Mouse (Mus musculus): ENCODE data around the gene Nfrkb. TPM values are rescaled to one million over a fixed set of nuclear protein-coding genes. Genes with fewer than 3 reads are reported as not detected.

Nfrkb gene
- polyA plus RNA-seq, 1 experiment from 2014 or later, result 27.3 TPM

- 94% methylated on average over 5 of the region's 5 CpGs for WGBS
- H3K27ac ChIP-seq (replicated peaks), result no peak overlapping the region
Measured at GRCm38 (mm10) chr9:31431751-31432150, 45.8 kb downstream of the Nfrkb start.

GRCm38 (mm10) chr9:31432336-31432975, 46.5 kb downstream of the Nfrkb start:
- no peak for ATAC-seq (replicated peaks)
- Histone ChIP-seq H3K4me1 (no peaks in the 10 kb centered on the region), H3K27ac (replicated peaks) (no peak overlapping the region), H3K4me3 (no peak overlapping the region), H3K9ac (replicated peaks) (no peak overlapping the region), H3K27me3 (no peaks in the 10 kb centered on the region), H3K9me3 (no peaks in the 10 kb centered on the region), H3K4me2 (replicated peaks) (no peak overlapping the region), H3K36me3 (no peaks in the 10 kb centered on the region)
- WGBS, result 77% methylated on average over 7 of the region's 7 CpGs

More at GRCm38 (mm10) chr9:31431751-31432150, 45.8 kb downstream of the Nfrkb start:
- Histone ChIP-seq H3K9me3 (no peaks in the 10 kb centered on the region), H3K4me3 (no peak overlapping the region), H3K4me2 (replicated peaks) (no peak overlapping the region), H3K27me3 (no peaks in the 10 kb centered on the region), H3K9ac (replicated peaks) (no peak overlapping the region), H3K4me1 (no peaks in the 10 kb centered on the region), H3K36me3 (no peaks in the 10 kb centered on the region)
- no peak for ATAC-seq (replicated peaks)

DNA sequence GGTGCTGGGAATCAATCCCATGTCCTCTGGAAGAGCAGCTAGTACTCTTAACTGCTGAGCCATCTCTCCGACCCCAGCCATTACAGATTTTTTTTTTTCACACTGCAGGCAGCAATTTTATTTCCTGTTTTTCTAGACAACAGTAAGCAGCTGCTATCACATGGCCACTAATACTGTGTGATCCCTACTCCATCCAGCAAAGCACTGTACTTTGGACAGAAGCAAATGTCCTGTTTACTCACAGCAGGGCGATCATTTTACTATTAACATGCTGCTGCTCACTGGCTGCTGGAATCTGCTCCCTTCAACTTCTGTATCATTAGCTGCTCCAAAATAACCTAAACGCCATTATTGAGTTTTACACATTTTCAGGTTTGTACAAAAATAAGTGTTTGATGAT, 47.4 kb downstream of the Nfrkb start:
- no peaks in the 10 kb centered on the region for H3K4me1 ChIP-seq
- ATAC-seq (replicated peaks), result no peak
- H3K27ac ChIP-seq (replicated peaks), result no peak overlapping the region
- H3K4me3 ChIP-seq, result no peak overlapping the region
- H3K9ac ChIP-seq (replicated peaks), result no peak overlapping the region
- H3K36me3 ChIP-seq, result no peaks in the 10 kb centered on the region
- no peak overlapping the region for H3K4me2 ChIP-seq (replicated peaks)
- no peaks in the 10 kb centered on the region for H3K27me3 ChIP-seq
- H3K9me3 ChIP-seq, result no peaks in the 10 kb centered on the region
- 89% methylated on average over 3 of the region's 3 CpGs for WGBS

GRCm38 (mm10) chr9:31435415-31435814, 49.4 kb downstream of the Nfrkb start:
- Histone ChIP-seq H3K4me2 (replicated peaks) (no peak overlapping the region), H3K9me3 (no peaks in the 10 kb centered on the region), H3K4me3 (no peak overlapping the region), H3K9ac (replicated peaks) (no peak overlapping the region), H3K4me1 (no peaks in the 10 kb centered on the region), H3K27ac (replicated peaks) (no peak overlapping the region), H3K36me3 (no peaks in the 10 kb centered on the region), H3K27me3 (no peaks in the 10 kb centered on the region)
- 84% methylated on average over 8 of the region's 8 CpGs for WGBS
- ATAC-seq (replicated peaks), result no peak

DNA sequence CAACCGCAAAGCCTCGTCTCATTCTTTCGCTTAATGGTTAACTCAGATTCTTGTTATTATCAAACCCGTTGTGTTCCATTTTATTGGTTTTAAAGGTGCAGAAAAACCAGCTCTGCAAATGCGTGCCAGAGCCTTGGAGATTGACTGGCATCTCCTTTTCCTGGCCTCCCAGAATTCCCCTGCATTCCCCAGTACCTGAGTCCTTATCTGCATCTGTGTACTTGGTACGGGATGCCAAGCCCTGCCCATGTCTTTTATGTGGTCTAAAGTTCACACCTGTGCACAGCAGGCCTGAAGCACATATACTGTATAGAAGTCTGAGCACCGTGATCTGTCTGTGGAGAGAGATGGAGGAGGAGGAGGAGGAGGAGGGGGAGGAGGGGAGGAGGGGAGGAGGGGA, 51.9 kb downstream of the Nfrkb start:
- Histone ChIP-seq H3K9ac (replicated peaks) (no peak overlapping the region), H3K4me1 (no peaks in the 10 kb centered on the region), H3K36me3 (no peaks in the 10 kb centered on the region), H3K4me2 (replicated peaks) (no peak overlapping the region), H3K27ac (replicated peaks) (no peak overlapping the region), H3K4me3 (no peak overlapping the region), H3K9me3 (no peaks in the 10 kb centered on the region), H3K27me3 (no peaks in the 10 kb centered on the region)
- ATAC-seq (replicated peaks), result no peak
- WGBS, result 85% methylated on average over 7 of the region's 7 CpGs

- H3K4me3 ChIP-seq, result no peak overlapping the region
- H3K9me3 ChIP-seq, result no peaks in the 10 kb centered on the region
- WGBS, result 65% methylated on average over 5 of the region's 5 CpGs
- no peaks in the 10 kb centered on the region for H3K36me3 ChIP-seq
- no peak overlapping the region for H3K4me2 ChIP-seq (replicated peaks)
- ATAC-seq (replicated peaks), result no peak
- H3K4me1 ChIP-seq, result no peaks in the 10 kb centered on the region
- H3K27me3 ChIP-seq, result no peaks in the 10 kb centered on the region
- H3K27ac ChIP-seq (replicated peaks), result no peak overlapping the region
- no peak overlapping the region for H3K9ac ChIP-seq (replicated peaks)
Measured at GRCm38 (mm10) chr9:31438834-31439233, 52.8 kb downstream of the Nfrkb start.

- 82% methylated on average over 6 of the region's 6 CpGs for WGBS
Measured at GRCm38 (mm10) chr9:31439341-31439740, 53.3 kb downstream of the Nfrkb start.

GRCm38 (mm10) chr9:31440366-31440765, 54.4 kb downstream of the Nfrkb start:
- ATAC-seq (replicated peaks), result no peak

More at GRCm38 (mm10) chr9:31439341-31439740, 53.3 kb downstream of the Nfrkb start:
- Histone ChIP-seq H3K9me3 (no peaks in the 10 kb centered on the region), H3K9ac (replicated peaks) (no peak overlapping the region), H3K27me3 (no peaks in the 10 kb centered on the region), H3K4me2 (replicated peaks) (no peak overlapping the region), H3K36me3 (no peaks in the 10 kb centered on the region), H3K4me3 (no peak overlapping the region), H3K27ac (replicated peaks) (no peak overlapping the region), H3K4me1 (no peaks in the 10 kb centered on the region)
- ATAC-seq (replicated peaks), result no peak

DNA sequence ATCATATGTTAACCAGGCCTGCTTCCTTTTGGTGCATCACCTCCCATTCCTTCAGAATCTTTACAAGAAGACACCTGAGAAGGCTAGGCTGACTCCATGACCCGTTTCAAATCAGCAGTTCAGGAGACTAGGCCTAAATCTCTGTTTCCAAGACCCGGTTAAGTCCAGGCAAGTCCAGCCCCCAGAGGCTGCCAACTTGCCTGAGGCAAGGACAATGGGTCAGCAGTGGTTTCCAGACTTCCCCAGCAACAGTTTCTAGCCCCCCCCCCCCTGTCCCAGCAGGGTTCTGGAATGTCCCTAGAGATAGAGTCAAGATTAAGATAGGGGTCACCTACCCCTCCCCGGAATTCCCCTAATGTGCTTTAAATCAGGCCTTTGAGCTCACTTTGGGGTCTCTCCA, 55.5 kb downstream of the Nfrkb start:
- H3K27ac ChIP-seq (replicated peaks), result no peak overlapping the region
- H3K9me3 ChIP-seq, result no peaks in the 10 kb centered on the region
- no peak overlapping the region for H3K4me2 ChIP-seq (replicated peaks)
- no peak overlapping the region for H3K9ac ChIP-seq (replicated peaks)
- ATAC-seq (replicated peaks), result no peak
- H3K27me3 ChIP-seq, result no peaks in the 10 kb centered on the region
- H3K4me1 ChIP-seq, result no peaks in the 10 kb centered on the region
- 86% methylated on average over 3 of the region's 3 CpGs for WGBS
- no peaks in the 10 kb centered on the region for H3K36me3 ChIP-seq
- no peak overlapping the region for H3K4me3 ChIP-seq

More at GRCm38 (mm10) chr9:31440366-31440765, 54.4 kb downstream of the Nfrkb start:
- Histone ChIP-seq H3K4me1 (no peaks in the 10 kb centered on the region), H3K4me2 (replicated peaks) (no peak overlapping the region), H3K27me3 (no peaks in the 10 kb centered on the region), H3K4me3 (no peak overlapping the region), H3K36me3 (no peaks in the 10 kb centered on the region), H3K9me3 (no peaks in the 10 kb centered on the region), H3K27ac (replicated peaks) (no peak overlapping the region), H3K9ac (replicated peaks) (no peak overlapping the region)
- 85% methylated on average over 5 of the region's 5 CpGs for WGBS

DNA sequence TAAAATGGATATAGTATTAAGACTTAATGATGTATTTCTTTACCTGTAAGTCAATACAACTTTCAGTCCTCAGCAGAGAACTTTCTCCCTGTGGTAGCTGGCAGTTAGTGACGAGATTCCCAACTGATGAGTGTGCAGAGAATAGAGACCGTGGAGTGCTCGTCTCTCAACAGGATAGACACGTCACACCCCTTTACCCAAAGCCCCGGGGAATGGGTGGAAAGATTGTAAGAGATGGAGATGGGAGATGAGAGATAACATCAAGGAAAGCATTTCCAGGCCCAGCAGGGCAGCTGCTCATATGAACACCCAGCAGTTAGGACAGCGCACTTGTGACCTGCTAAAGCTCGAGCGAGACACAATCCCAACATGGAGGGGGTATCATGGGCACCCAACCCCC, 58.2 kb downstream of the Nfrkb start:
- no peaks in the 10 kb centered on the region for H3K27me3 ChIP-seq
- H3K9me3 ChIP-seq, result no peaks in the 10 kb centered on the region
- no peak overlapping the region for H3K4me2 ChIP-seq (replicated peaks)
- H3K9ac ChIP-seq (replicated peaks), result no peak overlapping the region
- no peaks in the 10 kb centered on the region for H3K4me1 ChIP-seq
- WGBS, result 81% methylated on average over 8 of the region's 8 CpGs
- no peak overlapping the region for H3K27ac ChIP-seq (replicated peaks)
- no peaks in the 10 kb centered on the region for H3K36me3 ChIP-seq
- ATAC-seq (replicated peaks), result no peak
- no peak overlapping the region for H3K4me3 ChIP-seq

DNA sequence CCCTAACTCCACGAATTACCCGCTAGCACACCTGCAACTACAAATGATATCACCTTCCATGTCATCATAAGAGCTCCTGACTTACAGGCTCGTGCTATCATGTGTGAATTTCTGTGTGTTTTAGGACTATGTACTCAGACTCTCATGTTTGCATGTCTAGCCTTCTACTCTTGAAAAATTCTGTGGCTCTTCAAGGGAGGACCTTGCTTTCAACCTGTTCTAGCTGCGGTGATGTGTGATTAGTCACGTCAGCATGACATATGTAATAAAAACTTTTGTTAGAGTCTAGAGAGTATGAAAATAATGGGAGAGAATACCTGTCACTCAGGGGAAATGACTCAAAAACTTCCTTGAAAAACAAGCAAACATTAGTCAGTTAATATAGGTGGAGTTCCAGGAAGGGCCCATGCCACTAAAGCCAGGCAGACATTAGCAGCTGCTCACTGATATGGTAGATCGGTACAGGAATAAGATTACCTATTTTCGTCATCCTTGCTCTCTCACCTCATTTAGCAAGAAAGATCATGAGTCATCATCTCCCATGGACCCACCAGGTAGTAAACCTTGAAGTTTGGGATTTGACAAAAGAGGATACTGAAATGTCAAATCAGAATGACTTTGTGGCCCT, 63.3 kb downstream of the Nfrkb start:
- Histone ChIP-seq H3K4me2 (replicated peaks) (no peak overlapping the region), H3K4me1 (no peaks in the 10 kb centered on the region), H3K27ac (replicated peaks) (no peak overlapping the region), H3K27me3 (no peaks in the 10 kb centered on the region), H3K9ac (replicated peaks) (no peak overlapping the region), H3K36me3 (no peaks in the 10 kb centered on the region), H3K4me3 (no peak overlapping the region), H3K9me3 (no peaks in the 10 kb centered on the region)
- 89% methylated on average over 7 of the region's 7 CpGs for WGBS
- ATAC-seq (replicated peaks), result no peak

GRCm38 (mm10) chr9:31452166-31452565, 66.2 kb downstream of the Nfrkb start:
- H3K36me3 ChIP-seq, result no peaks in the 10 kb centered on the region
- no peak overlapping the region for H3K9ac ChIP-seq (replicated peaks)
- no peaks in the 10 kb centered on the region for H3K9me3 ChIP-seq
- WGBS, result 85% methylated on average over 10 of the region's 10 CpGs
- H3K27me3 ChIP-seq, result no peaks in the 10 kb centered on the region
- no peak overlapping the region for H3K27ac ChIP-seq (replicated peaks)
- no peaks in the 10 kb centered on the region for H3K4me1 ChIP-seq
- no peak overlapping the region for H3K4me3 ChIP-seq
- H3K4me2 ChIP-seq (replicated peaks), result no peak overlapping the region
- ATAC-seq (replicated peaks), result no peak

DNA sequence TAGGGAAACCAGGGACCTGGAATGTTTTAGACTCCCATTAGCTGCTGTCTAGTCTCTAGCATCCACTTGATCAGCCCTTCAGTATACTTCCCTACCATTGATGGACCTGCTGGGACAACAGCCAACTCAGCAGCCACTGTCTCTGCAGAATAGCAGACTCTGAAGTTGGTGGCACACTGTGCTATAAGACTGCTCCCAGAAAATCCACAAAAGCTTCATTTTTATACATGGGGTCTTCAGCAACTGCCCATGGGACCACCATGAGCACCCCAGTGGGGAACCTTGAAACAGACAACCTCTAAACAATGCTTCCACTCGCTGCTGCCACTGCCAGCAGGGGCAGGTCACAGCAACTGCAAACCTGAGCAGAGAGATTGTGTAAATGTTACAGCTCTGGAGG, 68.4 kb downstream of the Nfrkb start:
- ATAC-seq (replicated peaks), result no peak
- Histone ChIP-seq H3K4me3 (no peak overlapping the region), H3K27me3 (no peaks in the 10 kb centered on the region), H3K4me2 (replicated peaks) (no peak overlapping the region), H3K36me3 (no peaks in the 10 kb centered on the region), H3K9ac (replicated peaks) (no peak overlapping the region), H3K27ac (replicated peaks) (no peak overlapping the region), H3K9me3 (no peaks in the 10 kb centered on the region), H3K4me1 (no peaks in the 10 kb centered on the region)
- WGBS, result 36% methylated on average over 1 of the region's 1 CpGs
